Mouse (Mus musculus): Measurements from ENCODE around the gene Calhm5. TPM values are rescaled to one million over a fixed set of nuclear protein-coding genes. Genes with fewer than 3 reads are reported as not detected.

Gene Calhm5
- polyA plus RNA-seq, 1 experiment from 2014 or later, result 0.69 TPM

GRCm38 (mm10) chr10:34117770-34118169 is 21.5 kb upstream of the Calhm5 start:
- Histone ChIP-seq H3K27me3 (ENCODE audit: control insufficient read depth, insufficient read depth, low read depth, low read length) (no peaks in the 10 kb centered on the region), H3K36me3 (ENCODE audit: control insufficient read depth, insufficient read depth, low read length) (no peaks in the 10 kb centered on the region), H3K4me3 (ENCODE audit: low read depth, low read length) (no peak overlapping the region), H3K9ac (ENCODE audit: low read depth, low read length) (no peak overlapping the region), H3K27ac (ENCODE audit: low read length) (no peak overlapping the region), H3K9me3 (replicated peaks; ENCODE audit: control insufficient read depth, low read length, poor library complexity, severe bottlenecking) (no peaks in the 10 kb centered on the region), H3K4me2 (ENCODE audit: low read length) (no peak overlapping the region), H3K4me1 (ENCODE audit: control insufficient read depth, insufficient read depth, low read length) (no peaks in the 10 kb centered on the region)
- no peak for ATAC-seq

GRCm38 (mm10) chr10:34117131-34117530 is 20.8 kb upstream of the Calhm5 start:
- H3K36me3 ChIP-seq (ENCODE audit: control insufficient read depth, insufficient read depth, low read length), result no peaks in the 10 kb centered on the region
- no peaks in the 10 kb centered on the region for H3K4me1 ChIP-seq (ENCODE audit: control insufficient read depth, insufficient read depth, low read length)
- H3K9ac ChIP-seq (ENCODE audit: low read depth, low read length), result no peak overlapping the region
- no peaks in the 10 kb centered on the region for H3K27me3 ChIP-seq (ENCODE audit: control insufficient read depth, insufficient read depth, low read depth, low read length)
- WGBS, result 81% methylated on average over 3 of the region's 3 CpGs
- ATAC-seq, result no peak
- no peaks in the 10 kb centered on the region for H3K9me3 ChIP-seq (replicated peaks; ENCODE audit: control insufficient read depth, low read length, poor library complexity, severe bottlenecking)
- no peak overlapping the region for H3K27ac ChIP-seq (ENCODE audit: low read length)
- no peak overlapping the region for H3K4me2 ChIP-seq (ENCODE audit: low read length)
- no peak overlapping the region for H3K4me3 ChIP-seq (ENCODE audit: low read depth, low read length)

GRCm38 (mm10) chr10:34111964-34112738 is 15.8 kb upstream of the Calhm5 start:
- Histone ChIP-seq H3K9me3 (replicated peaks; ENCODE audit: control insufficient read depth, low read length, poor library complexity, severe bottlenecking) (no peaks in the 10 kb centered on the region), H3K27me3 (ENCODE audit: control insufficient read depth, insufficient read depth, low read depth, low read length) (no peaks in the 10 kb centered on the region), H3K4me2 (ENCODE audit: low read length) (no peak overlapping the region), H3K4me3 (ENCODE audit: low read depth, low read length) (no peak overlapping the region), H3K36me3 (ENCODE audit: control insufficient read depth, insufficient read depth, low read length) (no peaks in the 10 kb centered on the region), H3K9ac (ENCODE audit: low read depth, low read length) (no peak overlapping the region), H3K4me1 (ENCODE audit: control insufficient read depth, insufficient read depth, low read length) (no peaks in the 10 kb centered on the region), H3K27ac (ENCODE audit: low read length) (no peak overlapping the region)
- 81% methylated on average over 4 of the region's 4 CpGs for WGBS
- ATAC-seq, result no peak

- ATAC-seq, result no peak
These were observed 14.6 kb upstream of the Calhm5 start for GRCm38 (mm10) chr10:34110863-34111465.

DNA sequence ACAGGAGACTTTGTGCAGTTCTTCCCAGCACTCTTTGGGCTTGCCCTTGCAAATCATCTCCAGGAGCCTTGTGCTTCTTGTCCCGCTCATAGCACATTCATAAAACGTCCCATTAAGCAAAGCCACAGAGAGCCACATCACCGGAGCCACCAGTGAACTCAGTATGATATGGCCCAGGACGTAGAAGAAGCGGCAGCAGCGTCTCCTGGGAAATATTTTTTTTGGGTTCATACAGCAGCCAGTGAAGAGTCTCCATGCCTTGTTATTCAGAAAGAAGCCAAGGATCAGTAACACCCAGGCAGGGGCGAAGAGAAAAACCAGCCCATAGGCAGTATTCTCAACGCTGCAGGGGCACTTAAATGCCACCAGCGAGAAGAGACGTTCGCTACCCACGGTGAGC is 355 bp downstream of the Calhm5 start:
- Histone ChIP-seq H3K4me2 (ENCODE audit: low read length) (peak overlapping the region; percentile 44), H3K4me3 (ENCODE audit: low read depth, low read length) (peak overlapping the region; percentile 26), H3K36me3 (ENCODE audit: control insufficient read depth, insufficient read depth, low read length) (no peaks in the 10 kb centered on the region), H3K4me1 (ENCODE audit: control insufficient read depth, insufficient read depth, low read length) (no peaks in the 10 kb centered on the region), H3K27me3 (ENCODE audit: control insufficient read depth, insufficient read depth, low read depth, low read length) (no peaks in the 10 kb centered on the region), H3K27ac (ENCODE audit: low read length) (no peak overlapping the region), H3K9ac (ENCODE audit: low read depth, low read length) (no peak overlapping the region), H3K9me3 (replicated peaks; ENCODE audit: control insufficient read depth, low read length, poor library complexity, severe bottlenecking) (no peaks in the 10 kb centered on the region)
- peak; percentile 16; the same call in 1 of the 2 replicates for ATAC-seq
- 55% methylated on average over 12 of the region's 12 CpGs for WGBS

More at GRCm38 (mm10) chr10:34110863-34111465, 14.6 kb upstream of the Calhm5 start:
- Histone ChIP-seq H3K27ac (ENCODE audit: low read length) (no peak overlapping the region), H3K9me3 (replicated peaks; ENCODE audit: control insufficient read depth, low read length, poor library complexity, severe bottlenecking) (no peaks in the 10 kb centered on the region), H3K4me2 (ENCODE audit: low read length) (no peak overlapping the region), H3K36me3 (ENCODE audit: control insufficient read depth, insufficient read depth, low read length) (no peaks in the 10 kb centered on the region), H3K27me3 (ENCODE audit: control insufficient read depth, insufficient read depth, low read depth, low read length) (no peaks in the 10 kb centered on the region), H3K4me1 (ENCODE audit: control insufficient read depth, insufficient read depth, low read length) (no peaks in the 10 kb centered on the region), H3K9ac (ENCODE audit: low read depth, low read length) (no peak overlapping the region), H3K4me3 (ENCODE audit: low read depth, low read length) (no peak overlapping the region)
- 88% methylated on average over 13 of the region's 13 CpGs for WGBS

DNA sequence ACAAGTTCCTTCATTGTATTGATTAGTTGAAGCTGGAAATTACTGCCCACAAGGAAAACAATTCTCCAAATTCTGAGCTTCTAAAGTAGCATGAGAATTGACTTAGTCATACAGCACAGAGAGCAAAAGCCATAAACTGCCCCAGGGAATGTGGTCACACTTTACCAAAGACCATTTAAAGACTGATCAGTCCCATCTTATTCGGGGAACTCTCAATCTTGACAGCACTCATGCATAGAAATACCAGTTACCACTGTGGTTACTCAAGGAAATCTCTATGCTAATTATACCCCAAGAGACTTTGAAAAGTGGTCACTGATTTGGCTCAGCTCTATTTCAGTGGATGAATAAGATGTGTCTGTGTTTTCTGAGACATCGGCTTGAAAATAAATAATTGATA is 1.2 kb downstream of the Calhm5 start:
- Histone ChIP-seq H3K27me3 (ENCODE audit: control insufficient read depth, insufficient read depth, low read depth, low read length) (no peaks in the 10 kb centered on the region), H3K27ac (ENCODE audit: low read length) (no peak overlapping the region), H3K4me3 (ENCODE audit: low read depth, low read length) (no peak overlapping the region), H3K4me2 (ENCODE audit: low read length) (no peak overlapping the region), H3K36me3 (ENCODE audit: control insufficient read depth, insufficient read depth, low read length) (no peaks in the 10 kb centered on the region), H3K9me3 (replicated peaks; ENCODE audit: control insufficient read depth, low read length, poor library complexity, severe bottlenecking) (no peaks in the 10 kb centered on the region), H3K4me1 (ENCODE audit: control insufficient read depth, insufficient read depth, low read length) (no peaks in the 10 kb centered on the region), H3K9ac (ENCODE audit: low read depth, low read length) (no peak overlapping the region)
- ATAC-seq, result peak; percentile 19; the same call in 1 of the 2 replicates
- 59% methylated on average over 2 of the region's 2 CpGs for WGBS

DNA sequence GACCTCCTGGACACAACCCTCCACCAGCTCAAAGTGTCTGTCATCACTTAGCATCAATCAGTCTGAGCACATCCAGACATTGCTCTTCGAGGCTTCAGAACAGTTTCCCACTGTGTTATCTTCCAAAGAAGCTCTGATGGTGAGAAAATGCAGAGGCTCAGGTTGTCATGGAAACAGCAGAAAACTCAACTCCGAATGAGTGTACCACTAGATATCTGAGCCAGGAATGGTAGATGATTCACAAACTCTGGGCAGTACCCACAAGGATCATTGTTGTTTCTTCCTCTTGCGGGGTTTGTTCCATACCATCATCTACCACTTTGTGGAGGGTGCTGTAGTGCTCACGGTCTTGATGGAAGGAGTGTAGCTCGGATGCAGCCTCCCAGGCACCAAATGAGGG is 4.4 kb downstream of the Calhm5 start:
- 70% methylated on average over 5 of the region's 5 CpGs for WGBS

DNA sequence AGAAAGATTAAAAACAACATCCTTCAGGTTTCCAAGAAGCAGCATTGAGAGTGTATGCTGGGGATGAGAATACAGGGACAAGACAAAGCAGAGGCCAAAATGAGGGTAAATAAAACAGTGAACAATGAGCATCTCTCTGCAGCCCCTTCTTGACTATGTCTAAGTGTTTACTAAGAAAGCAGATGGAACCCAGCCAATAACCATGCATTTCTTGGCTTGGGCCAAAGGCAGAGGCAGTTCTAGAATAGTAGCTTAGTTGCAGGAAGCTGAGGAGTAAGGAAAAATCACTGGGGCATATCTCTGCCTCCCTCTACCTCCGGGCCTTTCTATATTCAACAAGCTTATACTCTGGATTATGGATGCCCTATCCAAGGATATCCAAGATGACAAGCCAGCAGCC is 5.8 kb downstream of the Calhm5 start:
- no peak for ATAC-seq
- Histone ChIP-seq H3K36me3 (ENCODE audit: control insufficient read depth, insufficient read depth, low read length) (no peaks in the 10 kb centered on the region), H3K9me3 (replicated peaks; ENCODE audit: control insufficient read depth, low read length, poor library complexity, severe bottlenecking) (no peaks in the 10 kb centered on the region), H3K4me1 (ENCODE audit: control insufficient read depth, insufficient read depth, low read length) (no peaks in the 10 kb centered on the region), H3K4me2 (ENCODE audit: low read length) (no peak overlapping the region), H3K27me3 (ENCODE audit: control insufficient read depth, insufficient read depth, low read depth, low read length) (no peaks in the 10 kb centered on the region), H3K27ac (ENCODE audit: low read length) (no peak overlapping the region), H3K9ac (ENCODE audit: low read depth, low read length) (no peak overlapping the region), H3K4me3 (ENCODE audit: low read depth, low read length) (no peak overlapping the region)
- 93% methylated on average over 1 of the region's 1 CpGs for WGBS

More for the DNA sequence above, 4.4 kb downstream of the Calhm5 start:
- H3K4me3 ChIP-seq (ENCODE audit: low read depth, low read length), result no peak overlapping the region
- no peaks in the 10 kb centered on the region for H3K36me3 ChIP-seq (ENCODE audit: control insufficient read depth, insufficient read depth, low read length)
- ATAC-seq, result peak; percentile 9; the same call in 1 of the 2 replicates
- no peak overlapping the region for H3K9ac ChIP-seq (ENCODE audit: low read depth, low read length)
- no peak overlapping the region for H3K4me2 ChIP-seq (ENCODE audit: low read length)
- H3K27me3 ChIP-seq (ENCODE audit: control insufficient read depth, insufficient read depth, low read depth, low read length), result no peaks in the 10 kb centered on the region
- H3K27ac ChIP-seq (ENCODE audit: low read length), result no peak overlapping the region
- no peaks in the 10 kb centered on the region for H3K4me1 ChIP-seq (ENCODE audit: control insufficient read depth, insufficient read depth, low read length)
- no peaks in the 10 kb centered on the region for H3K9me3 ChIP-seq (replicated peaks; ENCODE audit: control insufficient read depth, low read length, poor library complexity, severe bottlenecking)

GRCm38 (mm10) chr10:34089517-34089916 is 6.8 kb downstream of the Calhm5 start:
- no peaks in the 10 kb centered on the region for H3K36me3 ChIP-seq (ENCODE audit: control insufficient read depth, insufficient read depth, low read length)
- H3K27me3 ChIP-seq (ENCODE audit: control insufficient read depth, insufficient read depth, low read depth, low read length), result no peaks in the 10 kb centered on the region
- H3K9ac ChIP-seq (ENCODE audit: low read depth, low read length), result no peak overlapping the region
- no peak overlapping the region for H3K27ac ChIP-seq (ENCODE audit: low read length)
- no peak for ATAC-seq
- WGBS, result 83% methylated on average over 3 of the region's 3 CpGs
- H3K4me2 ChIP-seq (ENCODE audit: low read length), result no peak overlapping the region
- no peak overlapping the region for H3K4me3 ChIP-seq (ENCODE audit: low read depth, low read length)
- H3K9me3 ChIP-seq (replicated peaks; ENCODE audit: control insufficient read depth, low read length, poor library complexity, severe bottlenecking), result no peaks in the 10 kb centered on the region
- no peaks in the 10 kb centered on the region for H3K4me1 ChIP-seq (ENCODE audit: control insufficient read depth, insufficient read depth, low read length)
